Mouse (Mus musculus): ENCODE measurements around the gene Spry2. TPM values are rescaled to one million over a fixed set of nuclear protein-coding genes. Genes with fewer than 3 reads are reported as not detected.

The Spry2 gene
- polyA plus RNA-seq (2012; rRNA removed): 9.5 and 16.2 TPM in 2 replicates

GRCm38 (mm10) chr14:105896791-105897568 is at the start of gene Spry2:
Gene Spry2 (minus strand): TSS chr14:105896819.

Other genes with a start within 250 kb of the Spry2 start
- gene Trim52, start 209.4 kb upstream of the Spry2 start, polyA plus RNA-seq (2012; rRNA removed): not detected in 2 replicates